Mouse (Mus musculus) lung, postnatal 14 days (tissue): ENCODE measurements around the gene A030014E15Rik.
"Not testable (repeated sequence)": the region's sequence is repeated elsewhere in the genome, so short reads cannot be mapped to it uniquely, and the experiment has no call there.

Source experiments
- DNase-seq: peaks from one replicate; pipeline ENCODE4 v3.0.0; 2021

A030014E15Rik gene

GRCm38 (mm10) chr1:82924650-82925049 lies at the start of gene A030014E15Rik:
TSS of gene A030014E15Rik (plus strand) at chr1:82924917.
- peak; percentile 35 for DNase-seq

DNA sequence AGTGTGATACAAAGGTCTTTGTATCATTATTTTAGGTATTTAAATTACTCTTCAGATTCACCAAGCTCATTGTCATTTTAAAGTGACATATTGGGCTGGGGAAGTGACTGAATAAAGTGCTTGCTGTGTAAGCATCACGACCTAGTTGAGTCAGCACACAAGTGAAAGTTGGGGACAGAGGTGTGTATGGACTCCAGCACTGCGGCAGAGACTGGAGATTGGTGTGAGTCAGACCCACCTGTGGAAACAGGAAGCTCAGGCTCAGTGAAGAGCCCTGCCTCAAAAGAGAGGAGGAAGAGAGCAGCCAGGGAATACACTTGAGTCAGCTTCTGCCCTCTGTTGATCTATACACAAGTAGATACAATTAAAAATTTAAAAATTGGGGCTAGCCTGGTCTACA lies 45.5 kb upstream of the A030014E15Rik start:
- DNase-seq = no peak

DNA sequence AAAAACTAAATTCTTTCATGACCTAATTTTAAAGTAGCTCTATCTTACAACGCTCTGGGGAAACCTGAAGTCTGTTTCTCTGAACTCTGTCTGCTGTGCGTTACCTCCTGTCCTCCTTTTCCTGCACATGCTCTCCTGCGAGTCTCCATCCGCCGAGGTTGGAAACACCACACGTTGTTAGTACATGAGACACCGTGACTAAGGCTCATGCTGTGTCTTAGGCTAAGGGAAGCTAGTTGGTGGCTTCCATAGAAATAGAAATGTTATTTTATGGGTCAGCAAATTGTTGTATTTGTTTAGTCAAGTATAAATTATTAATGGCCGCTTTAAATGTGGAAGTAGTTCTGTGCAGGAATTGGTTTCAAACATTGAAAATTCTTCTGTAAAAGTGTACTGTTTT lies 44.5 kb upstream of the A030014E15Rik start:
- no peak for DNase-seq

DNA sequence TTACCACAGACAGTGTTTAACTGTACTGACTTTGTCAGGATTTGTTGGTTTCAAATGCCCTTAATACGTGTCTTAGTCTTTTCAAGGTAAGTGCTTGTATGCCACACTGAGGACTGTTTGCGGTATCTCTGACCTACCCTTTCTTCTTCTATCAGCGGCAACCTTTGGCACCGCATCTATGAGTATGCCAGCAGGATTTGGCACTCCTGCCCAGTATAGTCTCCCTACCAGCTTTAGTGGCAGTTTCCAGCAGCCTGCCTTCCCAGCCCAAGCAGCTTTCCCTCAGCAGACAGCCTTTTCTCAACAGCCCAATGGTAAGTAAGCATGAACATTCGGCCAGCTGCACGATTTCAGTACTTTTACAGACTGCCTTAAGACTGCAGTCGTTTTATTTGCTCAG lies 31.4 kb upstream of the A030014E15Rik start:
- DNase-seq = no peak

DNA sequence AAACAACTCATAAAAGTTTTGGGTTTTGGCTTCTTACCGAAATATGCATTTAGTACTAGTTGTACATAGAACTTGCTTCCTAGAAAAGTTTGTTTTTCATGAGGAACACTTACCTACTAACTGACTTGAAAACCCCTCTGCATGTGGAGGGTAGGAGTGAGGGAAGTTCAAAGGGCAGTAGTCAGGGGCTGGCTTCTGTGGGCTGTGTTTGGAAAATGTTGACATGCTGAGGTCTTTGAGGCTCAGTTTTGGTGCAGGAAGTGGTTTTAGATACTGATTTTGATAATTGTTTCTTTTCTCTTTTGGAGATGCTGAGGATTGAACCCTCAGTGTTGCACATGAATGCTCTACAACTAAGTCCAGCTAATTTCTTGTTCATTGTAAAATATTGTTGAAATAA lies 24.1 kb upstream of the A030014E15Rik start:
- no peak for DNase-seq

- no peak for DNase-seq
Observed at GRCm38 (mm10) chr1:82901201-82901600, 23.5 kb upstream of the A030014E15Rik start.

GRCm38 (mm10) chr1:82905886-82906285 lies 18.8 kb upstream of the A030014E15Rik start:
- DNase-seq = no peak

DNA sequence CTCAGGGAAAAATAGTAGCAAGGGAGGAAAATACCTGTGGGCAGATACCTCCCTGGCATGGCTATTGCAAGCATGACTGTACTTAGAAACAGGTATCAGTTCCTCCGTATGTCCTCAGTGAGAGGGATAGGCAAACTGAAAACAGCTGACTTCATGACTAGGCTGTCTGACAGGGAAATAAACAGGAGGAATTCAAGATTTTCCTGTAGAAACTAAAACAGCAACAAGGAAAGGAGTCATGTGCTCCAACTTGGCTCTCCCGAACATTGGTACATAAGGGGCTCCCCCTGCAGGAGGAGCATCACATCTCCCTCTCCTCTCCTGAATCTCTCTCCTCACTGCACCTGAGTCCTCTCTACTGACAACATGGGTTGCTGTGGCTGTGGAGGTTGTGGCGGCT lies 11.7 kb upstream of the A030014E15Rik start, which contains the start of gene A030005L19Rik:
TSS of gene A030005L19Rik (plus strand) at position 301 of the 400 bp plus-strand sequence.
- DNase-seq = no peak

DNA sequence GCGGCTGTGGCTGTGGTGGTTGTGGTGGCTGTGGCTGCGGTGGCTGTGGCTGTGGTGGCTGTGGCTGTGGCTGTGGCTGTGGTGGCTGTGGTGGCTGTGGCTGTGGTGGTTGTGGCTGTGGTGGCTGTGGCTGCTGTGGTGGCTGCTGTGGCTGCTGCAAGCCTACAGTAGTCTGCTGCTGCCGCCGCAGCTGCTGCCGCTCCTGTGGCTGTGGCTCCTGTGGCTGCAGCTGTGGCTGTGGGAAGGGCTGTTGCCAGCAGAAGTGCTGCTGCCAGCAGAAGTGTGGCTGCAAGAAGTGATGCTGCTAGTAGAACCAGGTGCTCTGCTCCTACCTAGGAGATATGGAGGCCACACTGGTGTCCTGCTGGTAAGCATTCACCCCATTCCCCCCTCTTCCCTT lies 11.3 kb upstream of the A030014E15Rik start:
- not testable (repeated sequence) for DNase-seq

DNA sequence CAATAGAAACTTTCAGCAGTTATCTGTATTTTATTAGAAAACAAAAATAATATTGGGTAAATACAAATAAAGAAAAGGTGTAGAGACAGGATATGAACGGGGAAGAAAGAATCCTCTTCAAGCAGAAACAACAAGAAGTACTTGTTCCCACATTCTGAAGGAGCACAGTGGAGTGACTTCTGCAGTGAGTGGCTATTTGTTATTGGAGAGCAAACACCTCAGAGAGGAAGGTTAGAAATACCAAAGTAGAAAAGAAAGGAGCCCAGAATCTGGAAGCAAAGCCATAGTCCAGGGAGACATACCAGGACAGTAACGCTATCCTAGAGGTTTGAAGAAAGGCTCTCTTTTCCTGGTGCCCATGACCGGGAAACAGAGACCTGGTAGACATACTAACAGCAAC lies 5.8 kb downstream of the A030014E15Rik start:
- DNase-seq = not testable (repeated sequence)

GRCm38 (mm10) chr1:82931326-82931725 lies 6.6 kb downstream of the A030014E15Rik start, which contains the start of gene Gm6217:
TSS of gene Gm6217 (minus strand) at chr1:82931399.
- DNase-seq = not testable (repeated sequence)

DNA sequence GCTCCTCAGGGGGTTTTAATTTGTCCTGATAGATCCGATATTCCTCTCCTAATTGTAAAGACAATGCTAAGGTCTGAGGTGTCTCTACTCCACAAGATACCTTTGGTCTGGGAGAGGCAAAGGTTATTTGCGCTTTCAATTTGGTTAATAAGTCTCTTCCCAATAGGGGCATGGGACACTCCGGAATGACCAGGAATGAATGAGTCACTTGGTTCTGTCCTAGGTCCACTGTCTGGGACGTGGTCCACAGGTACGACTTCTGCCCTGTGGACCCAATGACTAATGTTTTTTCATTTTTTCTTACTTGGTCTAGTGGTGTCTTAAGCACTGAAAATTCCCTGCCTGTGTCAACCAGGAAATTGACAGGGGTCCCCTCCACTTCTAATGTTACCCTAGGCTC lies 13.9 kb downstream of the A030014E15Rik start:
- DNase-seq = no peak

- DNase-seq = not testable (repeated sequence)
Observed at GRCm38 (mm10) chr1:82942505-82942904, 17.8 kb downstream of the A030014E15Rik start.

- not testable (repeated sequence) for DNase-seq
Observed at GRCm38 (mm10) chr1:82943295-82943694, 18.6 kb downstream of the A030014E15Rik start, which contains the start of gene A030003K21Rik. TSS of gene A030003K21Rik (minus strand) at chr1:82943388.

DNA sequence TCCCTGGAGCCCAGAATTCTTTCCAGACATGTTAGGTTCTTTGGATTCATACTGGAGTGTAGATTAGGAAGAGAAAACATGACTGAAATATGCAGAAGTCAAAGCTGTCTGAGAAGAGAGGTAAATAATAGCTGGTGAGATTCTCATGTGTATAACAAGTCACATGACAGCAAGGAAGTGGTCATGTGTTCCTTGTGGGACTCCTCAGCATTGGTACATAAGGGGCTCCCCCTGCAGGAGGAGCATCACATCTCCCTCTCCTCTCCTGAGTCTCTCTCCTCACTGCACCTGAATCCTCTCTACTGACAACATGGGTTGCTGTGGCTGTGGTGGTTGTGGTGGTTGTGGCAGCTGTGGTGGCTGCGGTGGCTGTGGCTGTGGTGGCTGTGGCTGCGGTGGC lies 21.3 kb downstream of the A030014E15Rik start:
- DNase-seq = not testable (repeated sequence)

- DNase-seq = no peak
Observed at GRCm38 (mm10) chr1:82948601-82949000, 23.9 kb downstream of the A030014E15Rik start.

- DNase-seq = not testable (repeated sequence)
Observed at GRCm38 (mm10) chr1:82955913-82956312, 31.2 kb downstream of the A030014E15Rik start, which contains the start of gene Gm7544. TSS of gene Gm7544 (minus strand) at chr1:82956013.

- DNase-seq = no peak
Observed at GRCm38 (mm10) chr1:82959870-82960385, 35.2 kb downstream of the A030014E15Rik start, which contains the start of gene Gm47955. TSS of gene Gm47955 (plus strand) at chr1:82960286.

DNA sequence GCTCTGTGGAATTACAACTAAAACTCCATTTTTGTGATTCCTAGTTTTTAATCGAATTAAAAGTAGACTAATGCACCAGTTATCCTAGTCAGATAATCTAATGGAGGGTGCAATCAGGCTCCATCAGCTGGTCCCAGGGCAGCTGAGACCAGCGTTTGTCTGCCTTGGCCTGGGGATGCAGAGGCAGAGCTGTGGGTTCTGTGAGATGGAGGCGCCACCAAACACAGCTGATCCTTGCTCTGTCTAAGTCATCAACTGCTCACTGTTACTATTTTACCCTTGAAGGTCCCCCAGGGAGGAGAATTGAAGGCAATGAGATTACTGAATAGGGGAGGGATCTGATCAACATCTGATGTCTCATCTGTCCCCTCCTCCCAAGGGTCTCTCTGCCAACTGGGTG lies 41.7 kb downstream of the A030014E15Rik start:
- no peak for DNase-seq

DNA sequence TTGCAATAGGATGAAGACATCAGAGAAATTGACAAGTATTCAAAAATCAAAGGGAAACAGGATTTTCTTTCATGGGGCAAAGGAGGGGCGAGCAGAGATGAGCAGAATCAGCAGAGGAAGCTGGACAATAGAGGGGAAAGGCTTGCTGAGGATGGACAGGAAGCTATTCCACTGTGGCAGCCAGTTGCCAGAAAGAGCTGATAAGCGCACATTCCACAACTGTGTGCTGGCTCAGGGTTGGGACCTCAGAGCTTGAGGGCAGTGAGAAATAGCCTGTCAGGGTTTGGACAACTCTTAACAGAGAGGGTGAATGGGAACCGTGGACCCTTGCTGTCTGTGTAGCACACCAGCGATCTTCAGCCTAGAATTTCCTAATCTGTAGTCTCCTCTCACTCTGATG lies 47.3 kb downstream of the A030014E15Rik start:
- peak; percentile 28 for DNase-seq

- DNase-seq = peak; percentile 25
Observed at GRCm38 (mm10) chr1:82973244-82973643, 48.5 kb downstream of the A030014E15Rik start.

GRCm38 (mm10) chr1:82973901-82974300 lies 49.2 kb downstream of the A030014E15Rik start:
- peak; percentile 38 for DNase-seq

GRCm38 (mm10) chr1:82974342-82974741 lies 49.6 kb downstream of the A030014E15Rik start:
- DNase-seq = peak; percentile 44
